Mouse (Mus musculus) ZHBTc4 (cell line): ENCODE results near the gene Nbea.

Experiments used
- DNase-seq: peaks from one replicate; pipeline ENCODE4 v3.0.0-alpha.2; 2011; ENCODE audit warnings: low read depth, low spot score

Nbea gene

GRCm38 (mm10) chr3:55664713-55665112, 518.8 kb downstream of the Nbea start:
- DNase-seq: no peak

- DNase-seq: no peak
Observed at GRCm38 (mm10) chr3:55661678-55662445, 521.6 kb downstream of the Nbea start.

DNA sequence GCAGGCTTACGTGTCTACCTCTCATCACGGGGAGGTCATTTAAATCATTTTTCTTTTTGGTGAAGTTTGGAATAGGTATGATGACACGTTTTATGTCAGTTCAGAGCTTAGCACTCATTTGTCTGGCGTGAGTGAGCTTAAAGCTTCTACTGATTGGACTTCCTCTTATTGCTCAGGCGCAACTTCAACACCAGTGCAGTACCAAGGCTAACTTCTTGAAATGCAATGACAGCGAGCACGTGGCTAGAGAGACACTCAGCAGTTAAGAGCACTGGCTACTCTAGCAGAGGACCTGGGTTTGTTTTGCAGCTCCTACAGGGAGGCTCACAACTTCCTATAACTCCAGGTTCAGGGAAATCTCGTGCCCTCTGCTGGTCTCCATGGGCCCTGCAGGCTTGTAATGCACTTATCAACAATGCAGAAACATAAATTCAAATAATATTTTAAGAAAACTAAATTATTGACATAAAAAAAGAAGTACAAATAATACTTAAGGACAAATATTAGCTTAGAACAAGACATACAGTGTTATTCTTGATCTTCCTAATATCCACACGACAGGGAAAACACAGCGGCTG, 523.2 kb downstream of the Nbea start:
- peak; percentile 12 for DNase-seq

GRCm38 (mm10) chr3:55659558-55660215, 523.8 kb downstream of the Nbea start:
- no peak for DNase-seq

- no peak for DNase-seq
Observed at GRCm38 (mm10) chr3:55652321-55652720, 531.2 kb downstream of the Nbea start.

DNA sequence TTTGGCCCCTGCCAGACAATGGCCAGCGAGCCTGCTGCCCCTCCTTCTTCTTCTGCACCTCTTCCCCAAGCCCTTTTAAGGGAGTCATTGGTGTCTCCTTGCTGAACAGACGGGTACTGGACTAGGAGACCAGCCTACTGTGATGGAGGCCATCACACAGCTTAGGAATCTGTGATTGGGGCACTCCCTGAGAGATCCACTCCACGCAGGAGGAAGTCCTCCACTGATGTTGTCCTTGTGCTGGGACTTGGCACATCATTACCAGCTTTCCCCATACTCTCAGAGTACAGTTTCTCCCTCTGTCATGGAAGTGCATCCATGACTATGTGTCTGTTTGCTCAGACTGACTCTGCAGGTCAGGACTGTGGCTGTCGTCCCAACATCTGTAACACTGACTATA, 531.6 kb downstream of the Nbea start:
- DNase-seq: no peak

DNA sequence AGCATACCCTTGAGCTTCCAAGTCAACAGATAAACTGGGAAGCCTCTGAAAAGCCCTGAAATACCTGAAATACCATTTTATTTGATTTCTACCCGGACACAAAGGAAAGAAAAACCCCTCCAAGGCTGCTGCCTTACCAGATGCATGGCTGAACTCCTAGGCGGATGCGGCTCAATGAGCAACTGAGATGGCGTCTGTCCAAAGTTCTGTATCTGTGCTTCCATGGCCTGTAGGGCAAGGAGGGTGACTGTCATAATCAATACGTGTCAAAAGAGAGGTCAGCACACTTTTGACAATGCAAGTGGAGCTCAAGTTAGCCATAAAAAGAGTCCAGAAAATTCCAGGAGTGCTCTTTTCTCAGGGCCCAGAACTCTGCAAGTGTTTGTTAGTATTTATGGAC, 534.0 kb downstream of the Nbea start:
- DNase-seq: no peak

DNA sequence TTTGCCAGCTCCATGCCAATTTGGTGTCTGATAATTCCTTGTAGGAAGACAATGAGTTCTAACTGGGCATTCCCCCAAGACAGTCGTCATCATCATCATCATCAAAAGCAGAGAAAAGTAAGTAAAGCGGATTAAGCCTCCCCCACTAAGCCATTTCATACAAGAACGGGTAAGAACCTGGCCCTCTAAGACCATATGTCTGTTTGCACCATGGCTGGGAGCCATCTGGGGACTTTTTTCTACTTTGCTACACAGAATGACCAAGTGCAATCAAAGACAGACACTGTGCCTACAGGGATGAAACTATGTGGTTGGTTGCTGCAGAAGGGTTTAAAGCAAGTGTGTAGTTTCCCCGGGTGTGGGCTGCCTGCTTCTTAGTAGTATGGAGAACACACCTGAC, 535.2 kb downstream of the Nbea start:
- DNase-seq: no peak

DNA sequence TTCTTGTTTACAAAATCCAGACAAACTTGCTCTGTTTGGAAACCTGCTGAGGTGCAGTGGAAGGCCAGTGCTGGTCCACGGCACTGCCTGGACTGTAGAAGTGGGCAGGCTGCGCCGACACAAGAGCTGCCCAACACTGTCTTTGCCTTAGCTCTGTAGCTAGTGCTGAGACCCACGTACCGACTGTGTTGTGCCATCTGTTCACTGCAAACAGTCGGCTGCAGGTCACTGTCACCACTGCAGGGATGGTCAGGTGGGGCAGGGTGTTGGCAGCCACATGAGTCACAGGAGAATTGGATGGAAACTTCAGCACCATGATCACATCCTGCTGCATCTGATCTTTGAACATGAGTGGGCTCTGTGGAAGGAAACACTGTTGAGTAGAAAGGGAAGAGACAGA, 536.3 kb downstream of the Nbea start:
- DNase-seq: no peak

GRCm38 (mm10) chr3:55646437-55646836, 537.1 kb downstream of the Nbea start:
- DNase-seq: no peak

- DNase-seq: no peak
Observed at GRCm38 (mm10) chr3:55644035-55644618, 539.4 kb downstream of the Nbea start.

GRCm38 (mm10) chr3:55637660-55638059, 545.8 kb downstream of the Nbea start:
- DNase-seq: no peak

GRCm38 (mm10) chr3:55635542-55636172, 547.8 kb downstream of the Nbea start:
- no peak for DNase-seq

DNA sequence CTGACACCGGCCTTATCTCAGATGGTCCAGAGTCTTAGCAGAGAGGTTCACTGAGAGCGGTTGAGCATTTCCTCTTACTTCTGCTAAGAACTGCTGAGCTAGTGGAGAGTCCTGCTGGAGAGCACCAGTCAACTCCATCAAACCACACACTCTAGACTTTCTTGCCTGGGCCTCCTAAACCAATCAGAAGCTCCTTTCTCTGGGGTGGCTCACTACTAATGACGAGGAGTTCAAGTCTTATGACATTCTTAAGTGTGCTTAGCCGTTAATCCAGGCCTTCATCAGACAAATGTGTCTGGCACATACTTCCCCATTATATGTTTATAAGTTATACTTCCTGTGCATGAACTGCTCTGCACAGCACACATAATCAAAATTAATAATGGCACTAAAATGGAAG, 556.4 kb downstream of the Nbea start:
- no peak for DNase-seq

- peak; percentile 7 for DNase-seq
Observed at GRCm38 (mm10) chr3:55621958-55622357, 561.5 kb downstream of the Nbea start.

DNA sequence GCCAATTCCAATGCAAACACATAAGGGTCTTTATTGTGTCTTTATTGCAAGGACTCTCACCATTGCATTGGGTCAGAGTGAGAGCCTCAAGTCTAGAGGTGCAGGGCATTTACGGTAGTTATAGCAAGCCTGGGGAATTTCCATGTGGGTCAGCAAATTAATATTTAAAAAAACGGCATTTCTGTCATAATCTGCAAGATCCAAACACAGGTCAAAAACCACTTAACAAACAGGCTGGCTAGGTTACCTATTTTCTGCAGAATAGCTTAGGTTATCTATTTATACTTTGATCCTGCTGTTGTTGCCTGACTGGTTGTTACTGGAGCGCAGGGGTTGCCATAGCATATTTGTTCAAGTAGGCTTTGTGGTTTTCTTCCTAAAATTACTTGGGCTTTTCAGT, 565.1 kb downstream of the Nbea start:
- no peak for DNase-seq

DNA sequence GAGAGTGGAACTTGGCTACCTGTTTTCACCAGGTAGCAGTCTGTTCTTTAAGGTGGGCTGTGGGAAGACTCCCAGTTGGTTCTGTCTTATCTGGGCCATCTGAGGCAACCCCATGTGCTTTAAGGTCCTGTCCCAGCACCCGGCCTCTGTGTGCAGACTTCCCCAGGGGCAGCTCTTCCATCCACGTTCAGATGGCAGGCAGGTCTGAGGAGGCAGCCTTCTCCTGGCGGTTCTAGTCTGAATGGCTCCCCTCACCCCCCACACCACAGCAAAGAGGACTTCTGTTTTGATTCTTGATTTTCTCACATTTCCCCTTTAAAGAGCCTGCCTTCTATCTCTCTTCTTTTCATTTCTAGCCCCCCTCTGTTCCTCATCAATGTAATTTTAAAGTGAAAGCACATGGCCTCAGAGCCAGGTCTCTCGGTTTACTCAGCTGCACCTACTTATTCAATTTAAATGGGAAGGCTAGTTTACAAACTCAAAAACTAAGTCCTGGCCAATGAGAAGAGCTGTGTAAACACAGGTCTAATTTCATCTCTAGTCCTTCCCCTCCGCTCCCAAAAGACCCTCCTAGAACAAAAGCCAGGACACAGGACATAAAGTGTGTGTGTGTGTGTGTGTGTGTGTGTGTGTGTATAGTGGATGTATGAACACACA, 570.9 kb downstream of the Nbea start:
- no peak for DNase-seq

DNA sequence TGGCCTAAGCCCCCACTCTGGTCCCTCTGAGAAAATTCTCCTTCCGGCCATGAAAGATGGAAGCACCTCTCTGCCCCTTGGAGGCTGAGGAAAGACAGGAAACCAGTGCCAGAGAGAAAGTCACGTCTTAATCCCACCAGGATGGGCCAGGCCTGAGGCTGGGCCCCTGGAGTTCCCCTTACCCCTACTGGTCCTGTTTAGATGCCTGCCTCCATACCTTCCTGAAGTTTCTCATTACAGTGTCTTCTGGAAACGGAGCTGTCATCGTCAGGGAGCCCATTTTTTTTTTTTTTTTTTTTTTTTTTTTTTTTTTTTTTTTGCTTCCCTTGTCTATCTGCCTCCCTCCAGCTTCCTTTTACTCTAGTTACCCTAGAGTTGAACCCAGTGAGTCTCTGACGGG, 571.5 kb downstream of the Nbea start:
- DNase-seq: no peak

GRCm38 (mm10) chr3:55610191-55610590, 573.3 kb downstream of the Nbea start:
- peak; percentile 59 for DNase-seq

GRCm38 (mm10) chr3:55600286-55600685, 583.2 kb downstream of the Nbea start:
- no peak for DNase-seq

DNA sequence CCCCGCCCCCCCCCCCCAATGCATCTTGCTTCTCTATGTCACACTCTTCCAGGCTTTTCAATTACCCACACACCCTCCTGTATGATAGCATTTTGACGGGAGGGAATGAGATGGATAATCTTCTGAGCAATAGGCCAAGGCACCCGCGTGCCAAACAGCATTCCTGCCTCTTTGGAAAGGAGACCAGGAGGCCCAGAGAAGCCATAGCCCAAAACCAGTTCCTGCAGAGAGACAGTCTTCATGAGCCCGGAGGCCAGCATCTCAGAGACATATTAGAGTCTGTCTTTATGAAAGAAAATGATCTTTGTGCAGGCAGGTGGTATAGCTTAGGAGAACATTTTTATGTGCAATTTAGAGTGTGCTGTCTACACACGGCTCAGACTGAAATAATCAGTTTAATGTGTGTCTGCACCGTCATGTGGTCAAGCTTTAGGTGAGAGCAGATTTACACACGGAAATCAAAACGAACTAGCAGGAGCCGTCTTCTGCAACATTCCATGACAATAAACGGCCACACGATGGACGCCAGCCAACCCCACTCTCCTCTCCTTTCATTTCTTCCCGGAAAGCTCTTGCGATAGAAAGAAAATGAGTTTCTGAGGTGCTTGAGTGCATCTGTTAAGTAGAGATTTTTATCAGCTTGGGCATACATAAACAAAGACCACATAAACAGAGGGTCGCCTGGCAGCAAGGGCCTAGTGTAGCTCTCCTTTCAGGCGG, 584.0 kb downstream of the Nbea start:
- no peak for DNase-seq
